Mouse (Mus musculus): ENCODE measurements at regions not wholly inside any gene's neighbourhood (a gene's known extent, or its start where the extent isn't known, plus 50 kb on each side); places are given as distances from the start of the nearest gene placed in this dataset.

- Histone ChIP-seq H3K27ac (no peak overlapping the region), H3K4me1 (replicated peaks; ENCODE audit: control insufficient read depth in 2 of 2, insufficient read depth in 2 of 2, low read length in 1 of 2) (no peaks in the 10 kb centered on the region)
Observed at GRCm38 (mm10) chr3:52923824-52924559, 93.0 kb downstream of the Cog6 start.

GRCm38 (mm10) chr3:52922411-52922810, 94.6 kb downstream of the Cog6 start:
- TF ChIP-seq EP300 (IDR thresholded peaks at IDR 0.05; ENCODE audit: low read depth) (no peak), CTCF (IDR thresholded peaks at IDR 0.05; ENCODE audit: low read depth) (no peak)
- WGBS (ENCODE audit: insufficient replicate concordance): 80% methylated on average over 8 of the region's 8 CpGs

More at GRCm38 (mm10) chr3:52923824-52924559, 93.0 kb downstream of the Cog6 start:
- Histone ChIP-seq H3K9ac (replicated peaks) (no peak overlapping the region), H3K4me3 (ENCODE audit: insufficient read depth in 1 of 2, low read depth in 2 of 2, low read length in 2 of 2) (no peak overlapping the region), H3K27me3 (ENCODE audit: control insufficient read depth, insufficient read depth, low read length) (no peaks in the 10 kb centered on the region), H3K9me3 (ENCODE audit: control insufficient read depth, low read length) (no peaks in the 10 kb centered on the region), H3K4me2 (ENCODE audit: low read depth) (no peak overlapping the region), H3K36me3 (replicated peaks; ENCODE audit: control insufficient read depth, insufficient read depth, low read depth) (no peaks in the 10 kb centered on the region)
- DNase-seq (ENCODE audit: low read depth in 3 of 3, low spot score in 3 of 3) (no peak), ATAC-seq (ENCODE audit: insufficient read depth) (no peak)
- no peak for TF ChIP-seq CTCF (IDR thresholded peaks at IDR 0.05; ENCODE audit: low read depth)
- TF ChIP-seq EP300 (IDR thresholded peaks at IDR 0.05; ENCODE audit: low read depth): no peak
- 78% methylated on average over 4 of the region's 4 CpGs for WGBS (ENCODE audit: insufficient replicate concordance)

GRCm38 (mm10) chr3:52906823-52907564, 110.0 kb downstream of the Cog6 start:
- Histone ChIP-seq H3K4me2 (ENCODE audit: low read depth) (no peak overlapping the region), H3K27me3 (ENCODE audit: control insufficient read depth, insufficient read depth, low read length) (no peaks in the 10 kb centered on the region), H3K27ac (no peak overlapping the region), H3K4me1 (replicated peaks; ENCODE audit: control insufficient read depth in 2 of 2, insufficient read depth in 2 of 2, low read length in 1 of 2) (no peaks in the 10 kb centered on the region), H3K9me3 (ENCODE audit: control insufficient read depth, low read length) (no peaks in the 10 kb centered on the region), H3K9ac (replicated peaks) (no peak overlapping the region), H3K4me3 (ENCODE audit: insufficient read depth in 1 of 2, low read depth in 2 of 2, low read length in 2 of 2) (no peak overlapping the region), H3K36me3 (replicated peaks; ENCODE audit: control insufficient read depth, insufficient read depth, low read depth) (no peaks in the 10 kb centered on the region)
- DNase-seq (ENCODE audit: low read depth in 3 of 3, low spot score in 3 of 3) (no peak), ATAC-seq (ENCODE audit: insufficient read depth) (no peak)
- WGBS (ENCODE audit: insufficient replicate concordance): 62% methylated on average over 3 of the region's 3 CpGs
- TF ChIP-seq CTCF (IDR thresholded peaks at IDR 0.05; ENCODE audit: low read depth) (no peak), EP300 (IDR thresholded peaks at IDR 0.05; ENCODE audit: low read depth) (no peak)

More at GRCm38 (mm10) chr3:52922411-52922810, 94.6 kb downstream of the Cog6 start:
- Histone ChIP-seq H3K4me3 (ENCODE audit: insufficient read depth in 1 of 2, low read depth in 2 of 2, low read length in 2 of 2) (no peak overlapping the region), H3K9ac (replicated peaks) (no peak overlapping the region), H3K4me2 (ENCODE audit: low read depth) (no peak overlapping the region), H3K4me1 (replicated peaks; ENCODE audit: control insufficient read depth in 2 of 2, insufficient read depth in 2 of 2, low read length in 1 of 2) (no peaks in the 10 kb centered on the region), H3K27me3 (ENCODE audit: control insufficient read depth, insufficient read depth, low read length) (no peaks in the 10 kb centered on the region), H3K36me3 (replicated peaks; ENCODE audit: control insufficient read depth, insufficient read depth, low read depth) (no peaks in the 10 kb centered on the region), H3K27ac (no peak overlapping the region), H3K9me3 (ENCODE audit: control insufficient read depth, low read length) (no peaks in the 10 kb centered on the region)
- no peak for DNase-seq (ENCODE audit: low read depth in 3 of 3, low spot score in 3 of 3)
- ATAC-seq (ENCODE audit: insufficient read depth): no peak

- Histone ChIP-seq H3K9me3 (ENCODE audit: control insufficient read depth, low read length) (no peaks in the 10 kb centered on the region), H3K27ac (no peak overlapping the region), H3K4me2 (ENCODE audit: low read depth) (no peak overlapping the region), H3K4me3 (ENCODE audit: insufficient read depth in 1 of 2, low read depth in 2 of 2, low read length in 2 of 2) (no peak overlapping the region), H3K4me1 (replicated peaks; ENCODE audit: control insufficient read depth in 2 of 2, insufficient read depth in 2 of 2, low read length in 1 of 2) (no peaks in the 10 kb centered on the region), H3K27me3 (ENCODE audit: control insufficient read depth, insufficient read depth, low read length) (no peaks in the 10 kb centered on the region), H3K9ac (replicated peaks) (no peak overlapping the region), H3K36me3 (replicated peaks; ENCODE audit: control insufficient read depth, insufficient read depth, low read depth) (no peaks in the 10 kb centered on the region)
- DNase-seq (ENCODE audit: low read depth in 3 of 3, low spot score in 3 of 3) (no peak), ATAC-seq (ENCODE audit: insufficient read depth) (no peak)
- WGBS (ENCODE audit: insufficient replicate concordance): 61% methylated on average over 3 of the region's 3 CpGs
- TF ChIP-seq CTCF (IDR thresholded peaks at IDR 0.05; ENCODE audit: low read depth) (no peak), EP300 (IDR thresholded peaks at IDR 0.05; ENCODE audit: low read depth) (no peak)
Observed at GRCm38 (mm10) chr3:52904028-52904427, 113.0 kb downstream of the Cog6 start.

DNA sequence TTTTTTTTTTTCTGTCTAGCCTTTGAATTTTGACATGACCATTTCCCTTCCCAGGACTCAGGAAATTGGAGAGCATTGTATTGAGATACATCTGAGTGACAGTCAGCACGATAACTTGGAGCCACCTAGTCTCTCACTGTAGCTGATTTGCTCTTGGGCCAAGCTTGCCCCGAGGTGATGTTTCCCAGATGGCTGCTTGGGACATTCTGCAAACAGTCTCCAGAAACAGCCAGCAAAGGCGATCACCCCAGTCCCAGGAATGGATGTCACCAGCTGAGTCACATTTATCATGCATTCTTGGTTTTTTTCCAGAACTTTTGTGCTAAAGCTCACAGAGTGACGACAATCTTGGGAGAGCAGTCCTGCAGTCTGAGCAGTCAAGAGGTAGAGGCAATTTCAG, 119.4 kb downstream of the Cog6 start:
- no peak overlapping the region for H3K9ac ChIP-seq (replicated peaks)
- no peak overlapping the region for H3K27ac ChIP-seq
- no peaks in the 10 kb centered on the region for H3K4me1 ChIP-seq (replicated peaks; ENCODE audit: control insufficient read depth in 2 of 2, insufficient read depth in 2 of 2, low read length in 1 of 2)
- TF ChIP-seq CTCF (IDR thresholded peaks at IDR 0.05; ENCODE audit: low read depth) (no peak), EP300 (IDR thresholded peaks at IDR 0.05; ENCODE audit: low read depth) (no peak)
- H3K27me3 ChIP-seq (ENCODE audit: control insufficient read depth, insufficient read depth, low read length): no peaks in the 10 kb centered on the region
- no peak overlapping the region for H3K4me2 ChIP-seq (ENCODE audit: low read depth)
- H3K4me3 ChIP-seq (ENCODE audit: insufficient read depth in 1 of 2, low read depth in 2 of 2, low read length in 2 of 2): no peak overlapping the region
- H3K9me3 ChIP-seq (ENCODE audit: control insufficient read depth, low read length): no peaks in the 10 kb centered on the region
- DNase-seq (ENCODE audit: low read depth in 3 of 3, low spot score in 3 of 3) (no peak), ATAC-seq (ENCODE audit: insufficient read depth) (no peak)
- 41% methylated on average over 4 of the region's 4 CpGs for WGBS (ENCODE audit: insufficient replicate concordance)
- H3K36me3 ChIP-seq (replicated peaks; ENCODE audit: control insufficient read depth, insufficient read depth, low read depth): no peaks in the 10 kb centered on the region
